Mouse (Mus musculus) regulatory T cell (primary cell): ENCODE results near the gene Vmac.

Experiments
- in situ Hi-C: fragments of 300-600 bp; cut with MboI, MseI; formaldehyde crosslinking; loops from one replicate; pipeline ENCODE4 v1.15.1; 2025; ENCODE audit warnings: high pct_unique_total_duplicates

The Vmac gene

DNA sequence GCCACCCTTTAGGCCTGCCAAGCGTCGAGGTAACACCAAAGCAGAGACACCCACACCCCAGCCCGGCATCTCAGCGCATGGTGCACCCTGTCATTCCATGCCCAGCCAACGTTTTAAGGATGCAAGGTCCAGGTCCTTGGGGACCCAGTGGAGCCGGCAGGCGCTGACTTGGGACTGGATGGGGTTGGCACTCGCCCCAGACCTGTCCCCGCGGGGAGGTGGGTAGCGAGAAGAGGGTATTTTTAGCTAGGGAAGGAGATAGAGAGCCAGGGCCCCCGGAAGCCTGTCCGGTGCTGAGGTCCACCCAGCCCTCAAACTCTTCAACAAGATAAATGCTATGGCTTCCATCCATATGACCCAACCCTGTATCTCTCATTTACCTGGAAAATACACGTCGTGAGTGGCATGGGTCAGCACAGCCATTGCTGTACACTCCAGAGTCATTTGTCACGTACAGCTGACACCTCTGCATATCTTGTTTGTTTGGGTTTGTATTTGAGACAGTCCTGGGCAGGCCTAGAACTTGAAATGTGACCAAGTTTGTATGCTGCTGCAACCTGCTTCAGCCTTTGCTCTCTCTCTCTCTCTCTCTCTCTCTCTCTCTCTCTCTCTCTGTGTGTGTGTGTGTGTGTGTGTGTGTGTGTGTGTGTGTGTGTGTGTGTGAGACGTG is 22.4 kb upstream of the Vmac start:
- in situ Hi-C loops = no loop called here

DNA sequence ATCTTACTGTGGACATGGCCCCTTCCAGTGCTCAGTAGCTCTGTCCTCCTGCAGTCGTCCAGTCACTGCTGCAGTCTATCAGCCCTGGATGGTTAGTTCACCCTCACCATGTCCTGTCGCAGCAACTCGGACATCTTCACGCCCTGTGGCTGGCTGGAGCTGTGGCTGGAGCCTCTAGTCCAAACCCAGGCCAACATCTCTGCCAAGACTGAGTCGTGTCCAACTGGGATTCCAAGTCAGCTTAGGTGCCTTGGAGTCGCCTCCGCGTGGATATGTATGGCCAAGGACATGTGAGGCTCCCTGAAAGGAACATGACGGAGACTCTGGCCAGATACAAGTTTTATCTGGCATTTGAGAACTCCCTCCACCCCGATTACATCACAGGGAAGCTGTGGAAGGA is 20.4 kb upstream of the Vmac start:
- in situ Hi-C loops = loop anchor here (5.0 kb wide), 1 partner anchor 99 kb away; no protein-coding TSS in a partner anchor

DNA sequence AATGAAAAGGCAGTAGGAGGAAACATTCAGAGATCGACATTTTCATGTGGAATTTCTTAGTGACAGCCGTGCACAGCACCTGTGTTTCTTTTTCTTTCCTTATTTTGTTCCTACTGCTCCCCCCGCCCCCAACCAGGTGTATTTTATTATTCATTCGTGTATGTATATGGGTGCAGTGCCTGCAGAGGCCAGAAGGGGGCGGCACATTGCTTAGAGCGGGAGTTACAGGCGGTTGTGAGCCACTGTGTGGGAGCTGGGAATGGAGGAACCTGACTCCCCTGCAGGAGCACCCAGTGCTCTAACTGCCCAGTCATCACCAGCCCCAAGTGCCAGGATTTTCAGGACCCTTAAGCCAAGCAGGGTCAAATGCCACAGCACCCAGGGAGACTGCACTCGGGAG is 18.7 kb upstream of the Vmac start:
- in situ Hi-C loops = loop anchor here (5.0 kb wide), 1 partner anchor 101 kb away; no protein-coding TSS in a partner anchor

DNA sequence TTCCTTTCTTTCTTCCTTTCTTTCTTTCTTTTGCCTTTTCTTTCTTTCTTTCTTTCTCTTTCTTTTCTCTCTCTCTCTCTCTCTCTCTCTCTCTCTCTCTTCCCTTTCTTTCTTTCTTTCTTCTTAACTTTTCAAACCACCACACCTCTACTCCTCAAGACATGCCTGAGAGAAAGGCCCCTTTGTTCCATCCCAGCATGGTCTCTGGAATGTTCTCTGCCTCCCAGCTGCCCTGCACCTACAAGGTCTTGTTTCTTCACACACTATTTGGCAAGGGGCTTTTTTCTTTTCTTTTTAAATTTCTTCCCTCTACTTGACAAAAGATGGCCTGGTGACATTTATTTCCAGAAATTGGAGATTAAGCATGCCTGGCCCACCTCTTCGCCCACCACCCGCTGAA is 11.8 kb upstream of the Vmac start:
- in situ Hi-C loops = no loop called here

DNA sequence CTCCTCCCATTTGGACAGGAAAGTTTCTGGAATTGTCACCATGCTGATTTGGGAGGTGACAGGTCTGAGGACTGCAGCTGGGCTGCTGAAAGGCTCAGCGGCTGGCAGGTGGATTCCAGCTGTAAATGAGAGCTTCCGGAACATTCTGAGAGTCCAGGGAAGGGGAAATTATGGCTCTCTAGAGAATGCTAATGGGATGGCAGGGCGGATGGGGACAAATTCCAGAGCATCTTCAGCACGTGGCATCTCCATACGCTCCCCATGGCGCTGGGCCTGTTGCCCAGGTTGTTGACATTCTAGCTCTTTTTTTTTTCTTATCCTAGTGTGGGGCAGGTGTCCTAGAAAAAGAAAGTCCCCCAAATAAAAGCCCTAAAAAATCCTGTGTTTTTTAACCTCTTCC is 11.3 kb upstream of the Vmac start:
- in situ Hi-C loops = no loop called here

DNA sequence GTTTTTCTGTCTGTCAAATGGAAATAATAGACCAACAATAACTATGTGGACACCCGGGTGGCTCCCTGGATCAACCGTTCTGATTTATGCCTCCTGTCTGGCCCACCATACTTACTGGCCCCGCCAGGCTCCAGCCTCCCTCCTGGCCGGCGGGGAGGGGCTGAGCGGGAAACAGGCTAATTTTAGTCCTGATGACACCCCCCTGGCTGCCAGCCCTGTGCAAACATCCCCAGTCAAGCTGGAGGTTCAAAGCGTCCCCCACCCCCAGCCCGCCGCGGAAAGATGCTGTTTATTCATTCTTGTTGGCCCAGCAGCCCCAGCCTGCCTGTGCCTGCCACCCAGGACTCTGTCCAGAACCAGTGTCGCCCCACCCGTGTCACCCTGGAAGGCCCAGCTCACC is 10.3 kb upstream of the Vmac start:
- in situ Hi-C loops = no loop called here

DNA sequence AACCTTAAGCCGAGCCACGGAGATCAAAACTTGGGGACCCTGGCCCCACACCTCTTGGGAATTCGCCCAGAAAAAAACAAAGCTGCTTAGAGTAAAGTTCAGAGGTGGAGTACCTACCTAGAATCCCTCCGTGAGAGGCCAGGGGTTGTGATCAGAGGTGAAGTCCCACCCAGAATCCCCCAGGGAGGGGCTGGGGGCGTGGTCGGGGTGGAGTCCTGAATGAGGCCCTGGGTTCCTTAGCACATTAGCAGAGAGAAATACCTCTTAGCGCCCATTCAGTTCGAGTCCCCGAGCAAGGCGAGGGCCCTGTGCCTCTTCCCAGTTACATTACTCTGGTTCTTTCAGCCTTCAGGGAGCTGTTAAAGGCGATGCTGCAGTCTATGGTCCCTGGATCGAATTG is 9.8 kb upstream of the Vmac start:
- in situ Hi-C loops = no loop called here

DNA sequence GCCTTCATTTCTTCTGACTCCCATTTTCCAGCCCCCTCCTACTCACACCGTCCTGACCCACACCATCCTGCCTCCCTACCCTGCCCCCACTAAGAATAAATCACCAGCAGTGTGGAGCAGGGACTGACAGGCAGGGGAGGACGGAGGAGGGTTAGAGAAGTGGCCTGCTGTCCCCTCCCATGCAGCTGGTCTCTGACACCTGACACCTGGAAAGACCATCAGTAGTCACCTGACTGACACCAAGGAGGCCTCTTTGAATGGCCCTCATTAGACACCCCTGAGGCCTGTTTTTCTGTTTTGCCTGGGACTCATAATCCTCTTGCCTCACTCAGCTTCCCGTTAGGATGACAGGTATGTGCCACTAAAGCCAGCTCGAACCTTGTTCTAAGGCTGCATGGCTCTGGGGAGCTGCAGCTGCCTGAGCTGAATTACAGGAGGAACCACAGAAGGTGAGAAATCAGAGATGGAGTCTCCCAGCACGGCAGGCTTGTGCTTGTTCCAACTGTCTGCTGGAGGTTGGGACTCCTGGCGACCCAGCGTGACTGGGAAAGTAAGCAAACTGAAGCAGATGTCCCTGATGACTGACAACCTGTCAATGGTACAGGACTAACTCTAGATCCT is 9.3 kb upstream of the Vmac start:
- in situ Hi-C loops = no loop called here

DNA sequence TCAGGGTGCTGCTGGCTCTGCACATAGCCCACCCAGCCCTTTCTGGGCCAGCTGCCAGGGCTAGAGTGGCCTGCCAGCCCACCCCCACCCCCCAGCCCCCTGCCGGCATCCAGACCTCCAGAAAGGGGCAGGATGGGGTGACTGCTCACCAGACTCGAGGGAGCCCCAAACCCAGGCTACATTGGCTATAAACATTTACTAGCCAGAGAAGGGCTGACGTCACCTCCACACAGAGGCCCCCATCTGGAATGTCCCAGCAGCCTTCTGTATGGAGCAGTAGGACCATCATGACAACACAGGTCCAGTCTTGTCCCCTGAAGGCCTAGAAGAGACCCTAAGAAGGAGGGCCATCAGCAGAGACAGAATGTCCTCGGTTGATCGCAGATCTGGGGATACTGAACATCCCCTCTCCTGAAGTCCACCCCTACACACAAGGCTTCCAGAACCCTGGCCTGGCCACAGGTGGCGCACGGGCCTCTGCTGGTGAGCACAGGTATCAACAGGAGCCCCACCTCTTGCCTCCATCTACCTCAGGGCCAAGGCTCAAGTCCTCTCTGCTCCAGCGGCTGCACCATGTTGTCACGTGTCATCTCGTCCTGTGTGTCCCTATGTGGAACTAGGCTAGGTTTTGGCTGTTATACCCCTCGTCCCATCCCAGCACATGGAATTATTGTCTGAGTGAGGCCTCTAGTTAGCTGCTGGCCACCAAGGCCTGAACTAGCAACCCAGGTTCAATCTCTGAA is 5.8 kb upstream of the Vmac start:
- in situ Hi-C loops = no loop called here

DNA sequence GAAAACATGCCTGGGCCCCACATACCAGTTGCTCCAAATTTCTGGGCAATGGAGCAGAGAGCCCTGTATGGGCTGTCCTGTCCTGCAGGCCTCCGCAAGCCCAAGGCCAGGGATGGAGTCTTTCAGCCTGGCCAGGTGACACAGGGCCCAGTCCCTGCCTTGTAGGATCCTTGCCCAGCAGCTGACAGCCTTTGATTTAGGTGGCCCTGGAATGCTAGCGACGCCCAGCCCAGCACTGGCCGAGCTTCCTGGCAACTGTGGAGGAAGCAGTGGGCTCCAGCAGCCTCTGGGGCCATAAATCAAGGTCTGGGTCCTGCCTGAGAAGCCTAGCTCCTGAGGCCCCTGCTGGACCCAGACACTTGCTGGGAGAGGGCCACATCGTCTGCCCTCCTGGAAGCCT is 4.6 kb upstream of the Vmac start:
- in situ Hi-C loops = no loop called here

DNA sequence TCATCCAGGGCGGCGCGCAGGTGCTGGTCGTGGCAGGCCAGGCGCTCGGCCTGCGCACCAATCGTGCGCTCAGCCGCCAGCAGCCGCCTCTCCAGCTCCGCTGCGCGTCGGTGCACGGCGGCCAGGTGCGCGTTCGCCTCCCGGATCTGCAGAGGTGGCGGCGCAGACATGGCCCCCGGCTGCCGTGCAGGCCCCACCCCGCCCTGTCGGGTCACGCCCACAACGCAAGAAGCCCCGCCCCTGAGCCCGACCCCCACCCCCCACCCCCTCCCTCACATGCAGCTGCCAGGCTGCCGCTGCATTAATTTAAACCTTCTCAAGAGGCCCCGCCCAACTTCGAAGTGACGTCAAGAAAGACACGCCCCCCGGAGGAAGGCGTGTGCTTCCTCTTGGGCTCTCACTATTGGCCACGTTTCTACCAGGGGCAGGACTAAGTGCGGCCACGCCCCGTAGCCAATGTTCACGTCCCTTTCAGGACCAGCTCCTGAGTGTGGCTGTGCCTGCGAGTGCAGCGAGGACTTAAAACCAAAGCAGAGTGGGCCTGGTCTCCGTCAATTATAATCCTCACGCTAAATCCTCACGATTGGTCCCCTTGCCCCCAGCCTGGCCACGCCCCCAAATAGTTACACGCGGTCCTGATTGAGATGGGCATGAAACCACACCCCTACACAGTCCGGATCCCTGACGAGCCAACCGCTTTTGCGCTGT is 1.0 kb downstream of the Vmac start:
- in situ Hi-C loops = no loop called here

DNA sequence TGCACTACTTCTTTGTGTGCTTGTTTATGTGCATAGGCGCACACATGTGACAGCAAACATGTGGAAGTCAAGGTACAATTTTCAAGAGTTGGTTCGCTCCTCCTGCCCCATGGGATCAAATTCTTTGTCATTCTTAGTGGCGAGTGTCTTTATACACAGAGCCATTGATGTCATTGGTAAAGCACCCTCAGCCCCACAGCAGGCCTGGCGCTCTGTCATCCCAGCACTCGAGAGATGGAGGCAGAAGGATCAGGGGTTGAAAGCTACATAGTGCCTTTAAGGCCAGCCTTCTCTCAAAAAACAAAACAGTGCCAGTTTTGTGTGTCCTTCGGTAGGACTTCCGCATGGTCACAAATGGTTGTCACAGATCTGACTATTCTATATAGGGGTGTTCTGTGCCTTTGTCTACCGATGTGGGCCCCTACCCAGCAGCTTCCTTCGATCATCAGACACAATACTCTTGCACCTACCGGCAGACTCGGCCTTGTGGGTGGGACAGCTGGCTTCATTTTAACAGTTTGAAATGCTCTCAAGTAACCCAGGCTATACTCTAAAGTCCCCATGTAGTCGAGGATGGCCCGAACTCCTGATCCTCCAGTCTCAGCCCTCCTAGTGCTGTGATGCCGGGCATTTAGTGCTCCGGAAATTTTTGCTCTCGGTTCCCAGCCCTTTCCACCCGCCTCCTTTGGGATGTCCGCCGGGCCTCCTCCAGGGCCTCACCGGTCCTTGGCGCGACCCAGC is 1.7 kb downstream of the Vmac start:
- in situ Hi-C loops = no loop called here

DNA sequence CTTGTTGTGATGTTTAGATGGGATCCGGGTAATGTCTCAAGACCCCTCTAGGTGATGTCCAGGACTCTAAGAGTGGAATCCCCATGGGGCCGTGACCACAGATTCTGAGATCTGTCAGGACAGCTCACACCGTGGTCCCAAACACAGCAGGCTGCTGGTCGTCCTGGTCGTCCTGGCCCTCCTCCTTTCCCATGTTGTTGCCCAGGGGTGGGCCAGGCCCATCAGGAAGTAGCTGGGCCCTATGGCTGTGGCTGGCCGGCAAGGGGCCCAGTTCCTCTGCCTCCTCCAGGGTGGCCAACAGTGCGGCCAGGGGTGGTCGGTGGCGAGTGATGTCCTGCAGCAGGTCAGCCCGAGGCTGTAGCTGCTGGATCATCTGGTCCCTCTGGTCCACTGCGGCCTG is 2.5 kb downstream of the Vmac start:
- in situ Hi-C loops = no loop called here

DNA sequence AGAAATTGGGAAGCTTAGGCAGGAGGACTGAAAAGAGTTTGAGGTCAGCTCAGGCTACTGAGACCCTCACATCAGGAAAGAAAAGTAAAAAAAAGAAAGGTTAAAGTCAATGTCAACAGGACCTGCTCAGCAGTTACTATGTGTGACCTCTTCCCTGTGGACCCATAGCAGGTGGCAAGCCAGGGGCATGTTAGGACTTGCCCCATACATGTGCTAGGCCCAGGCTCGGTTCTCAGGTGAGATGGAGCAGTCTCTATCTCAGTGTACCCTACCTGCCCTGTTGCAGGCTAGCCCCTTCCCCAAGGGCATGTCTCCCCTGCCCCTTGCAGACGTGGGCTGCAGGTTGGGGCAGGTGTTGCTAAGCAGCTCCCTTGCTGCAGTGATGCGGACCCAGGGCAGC is 8.1 kb downstream of the Vmac start:
- in situ Hi-C loops = no loop called here

DNA sequence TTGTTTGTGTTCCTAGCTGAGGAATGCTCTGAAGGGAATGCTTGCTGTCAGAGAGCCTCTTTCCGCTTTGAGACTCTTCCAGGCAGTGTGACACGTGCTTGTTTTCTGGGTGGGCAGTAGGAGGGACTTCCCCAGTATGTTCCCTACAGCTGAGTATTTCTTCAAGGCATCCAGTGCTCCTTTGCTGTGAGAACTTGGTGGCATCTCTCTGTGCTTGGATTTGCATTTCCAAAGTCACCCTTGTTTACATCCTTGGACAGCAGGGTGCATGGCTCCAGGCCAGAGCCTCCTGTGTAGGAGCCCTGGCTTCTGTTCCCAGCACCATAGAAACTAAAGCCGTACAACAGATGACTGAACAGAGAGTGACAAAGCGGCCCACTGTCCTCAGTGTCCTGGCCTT is 9.1 kb downstream of the Vmac start:
- in situ Hi-C loops = no loop called here

DNA sequence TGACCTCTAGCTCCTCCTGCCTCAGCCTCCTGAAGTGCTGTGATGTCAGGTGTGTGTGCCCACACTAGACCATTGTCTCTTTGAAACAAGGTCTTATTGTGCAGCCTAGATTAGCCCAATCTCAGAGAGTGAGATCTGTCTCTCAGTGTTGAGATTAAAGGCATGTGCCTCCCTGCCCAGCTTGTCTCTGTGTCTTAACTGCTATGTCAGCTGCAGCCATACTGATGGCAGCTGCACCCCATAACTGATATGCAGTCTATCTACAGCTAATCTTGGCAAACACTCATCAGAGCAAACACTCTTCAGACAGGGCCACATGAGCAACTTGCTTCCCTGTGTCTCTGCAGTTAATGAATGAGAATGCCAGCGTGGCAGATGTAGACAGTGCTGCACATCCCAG is 11.3 kb downstream of the Vmac start:
- in situ Hi-C loops = no loop called here

DNA sequence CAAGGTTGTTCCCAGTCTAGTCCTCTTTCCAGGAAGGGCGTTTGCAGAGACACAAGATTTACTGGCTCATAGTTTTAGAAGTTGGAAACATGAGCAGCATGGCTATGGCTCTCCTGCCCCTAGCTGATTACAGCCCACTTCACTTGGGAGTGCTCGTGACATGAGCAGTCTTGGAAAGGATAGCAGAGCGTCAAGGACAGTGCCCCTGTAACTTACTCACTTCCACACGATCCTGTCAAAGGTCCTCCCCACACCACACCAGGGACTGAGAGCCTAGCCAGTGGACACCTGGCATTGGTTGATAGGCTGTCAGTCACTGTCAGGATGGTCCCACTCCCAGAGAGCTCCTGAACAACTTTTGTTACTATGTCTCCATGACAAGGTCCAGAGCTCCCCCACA is 14.8 kb downstream of the Vmac start:
- in situ Hi-C loops = no loop called here

DNA sequence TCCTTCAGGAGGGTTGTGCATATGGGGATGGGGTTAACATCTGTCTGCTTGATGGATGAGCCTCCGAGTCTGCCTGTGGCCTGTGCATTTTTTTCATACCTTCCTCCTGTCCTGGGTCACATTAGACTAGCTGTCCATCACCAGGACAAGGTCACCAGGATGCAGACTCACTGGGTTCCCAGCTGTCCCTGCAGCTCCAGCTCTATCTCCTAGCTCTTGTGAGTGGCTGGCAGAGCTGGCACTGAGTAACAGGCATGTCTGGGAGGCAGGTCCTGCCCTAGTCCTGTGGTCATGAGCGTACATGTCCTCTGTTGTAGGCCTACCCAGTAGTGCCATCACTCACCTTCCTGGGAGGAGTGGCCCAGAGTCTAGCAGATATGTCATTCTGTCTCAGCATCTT is 17.4 kb downstream of the Vmac start:
- in situ Hi-C loops = no loop called here

DNA sequence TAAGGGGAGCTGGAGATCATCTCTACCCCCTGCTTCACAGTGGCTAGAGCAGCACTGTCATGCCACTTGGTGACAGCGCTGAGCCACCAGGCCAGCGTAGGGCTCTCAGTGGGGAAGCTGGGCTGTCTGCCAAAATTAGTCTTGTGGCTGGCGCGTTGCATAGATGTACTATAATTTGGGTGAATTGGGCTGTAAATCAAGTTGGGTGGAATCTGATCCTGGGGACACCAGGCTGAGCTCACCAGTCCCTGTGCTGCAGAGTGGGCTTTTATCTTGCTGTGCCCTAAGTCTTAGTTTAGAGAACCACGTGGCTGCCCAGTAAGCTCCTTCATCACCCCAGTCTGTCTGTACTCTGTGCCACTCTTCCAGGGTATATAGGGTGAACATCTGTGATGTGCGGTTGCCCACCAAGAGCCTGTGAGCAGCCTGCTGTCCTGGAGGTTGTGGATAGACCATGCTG is 23.9 kb downstream of the Vmac start:
- in situ Hi-C loops = no loop called here

DNA sequence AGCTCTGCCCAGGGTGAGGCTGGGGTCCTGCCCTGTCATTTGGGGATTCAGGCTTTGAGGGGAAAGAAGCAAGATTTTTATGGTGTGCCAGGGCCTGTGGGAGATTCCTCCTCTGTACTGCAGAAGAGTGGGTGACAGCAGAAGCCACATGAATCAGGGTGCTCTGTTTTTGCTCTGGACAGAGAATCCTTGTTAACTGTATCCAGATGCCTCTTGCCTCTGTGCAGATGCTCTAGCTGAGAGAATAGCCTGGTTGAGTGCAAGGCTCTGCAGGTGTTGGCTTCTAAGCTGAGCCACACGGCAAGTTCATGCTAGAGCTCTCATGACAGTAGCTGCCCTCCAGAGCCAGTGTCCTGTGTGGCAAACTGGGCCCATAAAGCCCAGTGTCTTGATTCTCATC is 24.4 kb downstream of the Vmac start:
- in situ Hi-C loops = no loop called here

DNA sequence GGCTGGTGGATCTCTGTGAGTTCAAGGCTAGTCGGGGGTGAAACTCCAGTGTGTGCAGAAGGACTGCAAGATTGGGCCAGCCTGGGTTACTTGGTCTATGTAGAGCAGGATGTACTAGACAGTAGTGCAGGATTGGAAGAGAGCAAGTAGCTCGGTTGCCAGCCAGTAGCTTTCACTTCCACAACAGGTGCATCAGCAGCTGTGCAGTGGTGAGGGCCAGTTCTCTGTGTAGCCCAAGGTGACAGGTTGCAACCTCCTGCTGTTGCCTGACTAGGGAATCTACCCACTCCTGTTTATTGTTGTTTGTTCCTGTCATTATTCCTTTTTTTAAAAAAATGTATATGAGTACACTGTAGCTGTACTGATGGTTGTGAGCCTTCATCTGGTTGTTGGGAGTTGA is 29.1 kb downstream of the Vmac start:
- in situ Hi-C loops = no loop called here

DNA sequence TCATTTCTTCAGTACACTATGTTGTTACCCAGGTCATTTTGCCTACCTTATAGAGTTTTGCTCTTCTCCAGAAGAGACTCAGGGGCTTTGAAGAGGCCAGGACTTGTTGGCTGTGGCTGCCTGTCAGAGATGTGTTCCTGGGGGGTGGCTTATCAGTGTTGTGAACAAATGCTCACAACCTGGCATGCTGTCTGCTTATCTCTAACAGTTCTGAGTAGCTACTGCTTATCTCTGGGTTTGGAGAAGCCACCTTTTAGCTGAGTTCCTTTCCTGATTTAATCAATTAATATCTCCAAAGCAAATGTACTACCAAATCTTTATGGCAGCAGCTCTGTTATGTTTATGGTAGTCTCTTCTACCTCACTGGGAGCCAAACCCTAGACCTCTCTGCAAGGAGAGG is 29.8 kb downstream of the Vmac start:
- in situ Hi-C loops = no loop called here
